ENCODE assay signal across 26 mouse cellular contexts in the genomic region with DNA sequence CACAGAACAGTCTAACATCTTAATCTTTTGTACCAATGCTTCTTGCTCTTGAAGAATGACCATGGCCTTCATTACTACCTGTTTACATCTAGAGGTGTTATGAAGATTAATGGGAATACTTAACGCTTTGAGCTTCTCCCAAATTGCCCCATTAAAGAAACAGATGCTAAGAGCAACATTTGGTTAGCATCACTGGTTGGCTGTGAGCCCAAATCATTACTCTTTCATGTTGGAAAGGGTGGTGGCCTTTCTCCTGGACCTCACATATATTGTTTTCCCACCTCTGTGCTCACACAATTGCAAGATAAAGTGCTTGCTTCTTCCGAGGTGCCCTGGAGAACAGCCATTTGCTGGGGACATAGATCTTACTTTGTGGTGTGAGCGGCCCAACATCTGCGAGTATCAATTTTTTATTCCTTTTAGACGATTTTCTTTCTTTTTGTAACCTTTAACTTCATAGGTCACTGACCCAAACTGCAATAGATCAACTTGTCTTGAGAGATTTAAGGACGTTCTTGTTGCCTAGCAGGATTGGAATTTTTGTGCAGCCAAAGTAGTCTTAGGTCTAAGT.
A peak's percentile ranks its signal among the peaks of the same experiment; 100 is the strongest.
DNase-seq lines count a peak whose midpoint lies in the region; ATAC-seq and TF ChIP-seq lines count a peak whose summit lies in the region.
"Had no signal": no experiment of that assay in that cellular context is flagged by ENCODE, and none has a peak within 500 bp of the region (broad histone marks: within the 10 kb centered on the region; RNA-seq: fewer than 3 reads in every experiment).

No protein-coding gene starts in this region.

- H3K27ac ChIP-seq in kidney, postnatal 0 days, result no peak overlapping the region
- no peak overlapping the region for H3K27ac ChIP-seq in limb, embryonic 10.5 days
- H3K27ac ChIP-seq: embryonic facial prominence, embryonic 13.5 days; forebrain, embryonic 10.5 days; forebrain, embryonic 15.5 days; heart, adult 2 months; hindbrain, embryonic 14.5 days; intestine, embryonic 15.5 days; limb, embryonic 15.5 days; liver, embryonic 13.5 days; midbrain, embryonic 12.5 days; stomach, embryonic 15.5 days had no signal

- intact Hi-C loops in heart, postnatal 14 days (cut with DNase I), result no loop called here

- no peaks in the 10 kb centered on the region for H3K4me1 ChIP-seq in kidney, postnatal 0 days (replicated peaks; ENCODE audit: insufficient read depth, low read length)
- H3K4me1 ChIP-seq in limb, embryonic 10.5 days, result peaks cover 33% of the 10 kb centered on the region
- H3K4me1 ChIP-seq: embryonic facial prominence, embryonic 13.5 days; forebrain, embryonic 10.5 days; forebrain, embryonic 15.5 days; heart, embryonic 12.5 days; intestine, embryonic 15.5 days; limb, embryonic 15.5 days; liver, embryonic 13.5 days; midbrain, embryonic 12.5 days had no signal

- no peak overlapping the region for H3K4me2 ChIP-seq in kidney, postnatal 0 days (ENCODE audit: low read length)
- H3K4me2 ChIP-seq: embryonic facial prominence, embryonic 13.5 days; forebrain, embryonic 15.5 days; heart, embryonic 12.5 days; hindbrain, embryonic 14.5 days; intestine, embryonic 15.5 days; limb, embryonic 15.5 days; liver, embryonic 13.5 days; midbrain, embryonic 12.5 days; stomach, embryonic 15.5 days had no signal

- DNase-seq in adrenal gland, adult (ENCODE audit: inconsistent age in 2 of 2, low spot score in 1 of 2), result peak; percentile 4 to 62
- no peak for DNase-seq in adrenal gland, postnatal 10 days
- DNase-seq in kidney, postnatal 0 days (ENCODE audit: low spot score), result peak; percentile 51
- no peak for DNase-seq in kidney, adult 11 months
- peak; percentile 57 for DNase-seq in embryo, embryonic 10.5 days (ENCODE audit: low spot score)
- peak; percentile 41 for DNase-seq in limb, embryonic 10.5 days (ENCODE audit: low spot score)
- no peak for DNase-seq in heart, postnatal 14 days
- no peak for DNase-seq in gastrocnemius, adult 18-20 months (ENCODE audit: low spot score)
- DNase-seq: cerebellum, adult 18-20 months; cerebellum, postnatal 10 days; heart, adult 2 months; kidney, postnatal 36 days; liver, embryonic 13.5 days; lung, adult 18-20 months; right cerebral cortex, postnatal 25 days; thymus, postnatal 14 days had no signal

- H3K9ac ChIP-seq in kidney, postnatal 0 days (ENCODE audit: low read depth, low read length), result no peak overlapping the region
- H3K9ac ChIP-seq: embryonic facial prominence, embryonic 13.5 days; forebrain, embryonic 15.5 days; heart, embryonic 12.5 days; hindbrain, embryonic 14.5 days; intestine, embryonic 15.5 days; limb, embryonic 15.5 days; liver, embryonic 13.5 days; midbrain, embryonic 12.5 days; stomach, embryonic 15.5 days had no signal

- 15% methylated on average over 6 of the region's 6 CpGs for WGBS in kidney, postnatal 0 days
- WGBS in limb, embryonic 10.5 days, result 17% methylated on average over 6 of the region's 6 CpGs

- H3K4me3 ChIP-seq in kidney, postnatal 0 days (replicated peaks; ENCODE audit: low read depth, low read length), result no peak overlapping the region
- no peak overlapping the region for H3K4me3 ChIP-seq in limb, embryonic 10.5 days
- H3K4me3 ChIP-seq: embryonic facial prominence, embryonic 13.5 days; forebrain, embryonic 10.5 days; forebrain, embryonic 15.5 days; heart, adult 2 months; heart, embryonic 12.5 days; intestine, embryonic 15.5 days; limb, embryonic 15.5 days; liver, embryonic 13.5 days; midbrain, embryonic 12.5 days; stomach, embryonic 15.5 days had no signal

- no peaks in the 10 kb centered on the region for H3K9me3 ChIP-seq in kidney, postnatal 0 days (replicated peaks; ENCODE audit: low read length)
- no peaks in the 10 kb centered on the region for H3K9me3 ChIP-seq in limb, embryonic 10.5 days (replicated peaks)
- H3K9me3 ChIP-seq: embryonic facial prominence, embryonic 13.5 days; forebrain, embryonic 10.5 days; forebrain, embryonic 15.5 days; heart, embryonic 12.5 days; intestine, embryonic 15.5 days; limb, embryonic 15.5 days; liver, embryonic 13.5 days; midbrain, embryonic 12.5 days; stomach, embryonic 15.5 days had no signal

- no peak for ATAC-seq in kidney, postnatal 0 days (replicated peaks; ENCODE audit: low FRiP score, low read depth)
- ATAC-seq: forebrain, embryonic 15.5 days; intestine, embryonic 15.5 days had no signal

- TF ChIP-seq CTCF in kidney, postnatal 0 days (IDR thresholded peaks at IDR 0.05; ENCODE audit: low read depth), result no peak

- H3K36me3 ChIP-seq in kidney, postnatal 0 days (ENCODE audit: insufficient read depth, low read length), result no peaks in the 10 kb centered on the region
- no peaks in the 10 kb centered on the region for H3K36me3 ChIP-seq in limb, embryonic 10.5 days
- H3K36me3 ChIP-seq: embryonic facial prominence, embryonic 13.5 days; forebrain, embryonic 10.5 days; forebrain, embryonic 15.5 days; heart, embryonic 12.5 days; intestine, embryonic 15.5 days; limb, embryonic 15.5 days; liver, embryonic 13.5 days; midbrain, embryonic 12.5 days; stomach, embryonic 15.5 days had no signal

- no peaks in the 10 kb centered on the region for H3K27me3 ChIP-seq in kidney, postnatal 0 days (ENCODE audit: insufficient read depth, low read length)
- H3K27me3 ChIP-seq in limb, embryonic 10.5 days (ENCODE audit: low read depth, poor library complexity, severe bottlenecking), result no peaks in the 10 kb centered on the region
- H3K27me3 ChIP-seq: CH12.LX; embryonic facial prominence, embryonic 13.5 days; forebrain, embryonic 15.5 days; heart, embryonic 12.5 days; intestine, embryonic 15.5 days; limb, embryonic 15.5 days; liver, embryonic 13.5 days; midbrain, embryonic 12.5 days; stomach, embryonic 15.5 days had no signal

Comparison
In these comparisons a context has a peak if more than half of its experiments do, and no peak if none do; other contexts are left out.
1. DNase-seq: peak in adrenal gland, adult (2 of 2), kidney, postnatal 0 days (single experiment), embryo, embryonic 10.5 days (single experiment) and limb, embryonic 10.5 days (single experiment); none in adrenal gland, postnatal 10 days (single experiment), kidney, adult 11 months (single experiment), heart, postnatal 14 days (0 of 2) and gastrocnemius, adult 18-20 months (single experiment).